Mouse (Mus musculus) frontal cortex, postnatal 10 days (tissue): ENCODE measurements at regions not wholly inside any gene's neighbourhood (a gene's known extent, or its start where the extent isn't known, plus 50 kb on each side); places are given as distances from the start of the nearest gene placed in this dataset.
A peak's percentile ranks its signal among the peaks of the same experiment; 100 is the strongest.

Experiments
- DNase-seq, 2 experiments: peaks; one replicate each; pipeline ENCODE4 v3.0.0; 2022; ENCODE audit warnings: low spot score in 2 of 2, mixed read lengths in 1 of 2

DNA sequence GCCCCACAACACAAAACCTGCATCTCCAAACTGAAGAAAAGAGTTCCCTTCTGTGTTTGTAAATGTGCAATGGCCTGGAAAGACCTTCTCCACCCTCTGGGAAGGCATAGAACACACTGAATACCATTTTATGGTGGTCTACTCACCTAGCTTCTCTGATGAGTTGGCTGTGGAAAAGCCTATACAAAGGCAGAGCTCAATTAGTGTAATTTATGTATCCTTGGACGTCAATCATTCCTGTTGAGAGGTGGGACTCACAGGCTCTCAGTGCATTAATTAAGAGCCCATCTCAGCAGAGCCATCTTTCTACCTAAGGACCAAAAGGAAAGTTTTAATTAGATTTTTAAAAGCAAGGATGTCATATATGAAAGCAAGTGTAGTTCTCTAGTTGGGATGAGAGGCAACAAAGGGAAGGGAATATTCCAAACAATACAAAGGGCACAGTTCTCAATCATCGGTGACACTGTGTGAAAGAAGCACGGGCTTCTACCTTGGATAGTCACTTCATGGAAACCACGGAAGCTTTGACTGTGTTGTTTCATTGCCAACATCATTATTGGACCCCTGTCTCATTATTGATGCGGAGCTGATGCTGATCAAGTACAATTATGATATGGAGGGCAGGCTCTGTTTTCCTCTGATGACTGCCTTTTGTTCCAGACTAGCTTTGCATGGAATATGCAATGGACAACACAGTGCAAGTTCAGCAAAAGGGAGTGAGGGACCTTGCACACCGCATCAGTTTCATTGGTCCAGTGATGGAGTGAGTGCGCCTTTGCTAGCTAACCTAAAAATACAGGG lies 392.5 kb upstream of the Tenm3 start:
- no peak for DNase-seq

DNA sequence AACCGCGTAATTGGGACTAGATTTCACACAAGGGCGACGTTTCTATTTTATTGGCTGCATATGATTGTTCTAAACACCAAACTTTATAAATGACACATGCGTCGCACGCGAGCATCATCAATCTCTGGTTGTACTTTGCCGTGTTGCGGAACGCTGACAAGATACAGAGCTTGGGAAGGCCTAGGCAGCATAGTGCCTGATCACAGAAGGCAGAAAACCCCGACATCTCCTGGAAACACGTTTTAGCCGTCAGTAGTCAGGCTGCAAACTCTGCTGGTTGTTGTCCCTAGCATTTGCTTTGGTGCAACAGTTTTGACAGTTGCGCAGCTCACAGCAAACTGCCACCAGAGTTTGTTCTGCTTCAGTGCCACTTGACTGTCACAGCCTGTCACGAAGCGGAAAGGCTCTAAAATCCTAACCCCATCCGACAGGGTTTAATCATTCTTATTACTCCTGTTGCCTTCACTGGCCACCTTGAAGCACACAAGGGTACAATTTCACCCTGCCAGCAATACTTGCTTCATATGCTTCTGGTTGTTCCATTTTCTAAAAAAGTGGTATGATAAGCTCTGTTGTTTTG lies 380.2 kb upstream of the Tenm3 start:
- no peak for DNase-seq

DNA sequence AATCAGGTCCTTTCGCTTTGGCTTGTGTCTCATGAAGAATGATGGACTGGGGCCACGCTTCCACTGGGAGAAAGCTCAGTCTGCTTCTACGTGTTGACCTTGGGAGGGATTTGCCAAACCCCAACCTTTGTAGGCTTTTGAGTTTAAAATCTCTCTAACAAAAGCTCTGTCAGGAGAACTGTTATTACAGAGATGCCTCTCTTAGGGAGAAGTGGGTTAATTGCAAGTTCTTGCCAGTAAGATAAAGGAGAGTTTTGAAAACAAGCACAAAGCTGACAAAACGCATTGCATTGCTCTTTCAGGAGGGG lies 351.5 kb upstream of the Tenm3 start:
- no peak for DNase-seq

DNA sequence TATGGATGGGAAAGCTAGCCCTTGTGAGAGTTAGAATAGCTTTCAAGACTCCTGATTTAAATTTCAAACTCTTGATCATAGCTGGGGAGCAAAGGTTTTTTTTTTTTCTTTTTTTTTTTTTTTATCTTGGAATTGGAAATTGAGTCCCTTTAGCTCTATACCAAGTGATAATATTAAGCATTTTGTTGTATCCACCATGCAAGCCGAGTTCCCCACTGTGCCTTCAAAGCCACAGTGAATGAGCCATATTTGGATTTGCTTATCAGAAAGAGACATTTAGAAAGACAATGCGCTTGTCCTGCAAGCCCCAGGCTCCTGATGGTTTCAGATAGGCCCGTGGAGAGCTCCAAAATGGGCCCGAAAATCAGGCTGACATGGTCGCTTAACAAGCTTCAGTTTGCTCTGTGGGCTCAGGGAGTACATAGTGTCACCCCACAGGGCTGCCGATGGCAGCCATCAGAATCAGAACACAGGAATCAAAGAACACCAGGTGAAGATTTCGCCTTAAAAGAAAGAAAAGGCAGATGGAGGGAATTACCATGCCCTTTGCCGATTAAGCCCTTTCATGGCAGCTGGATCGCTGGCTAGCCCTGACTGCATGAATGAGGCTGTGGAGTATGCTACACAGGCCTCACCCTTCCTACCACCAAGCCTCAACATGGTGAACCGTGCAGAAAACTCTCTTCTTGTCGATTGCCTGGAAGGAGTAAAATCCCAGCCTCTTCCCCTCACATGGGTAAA lies 351.0 kb upstream of the Tenm3 start:
- DNase-seq = no peak

DNA sequence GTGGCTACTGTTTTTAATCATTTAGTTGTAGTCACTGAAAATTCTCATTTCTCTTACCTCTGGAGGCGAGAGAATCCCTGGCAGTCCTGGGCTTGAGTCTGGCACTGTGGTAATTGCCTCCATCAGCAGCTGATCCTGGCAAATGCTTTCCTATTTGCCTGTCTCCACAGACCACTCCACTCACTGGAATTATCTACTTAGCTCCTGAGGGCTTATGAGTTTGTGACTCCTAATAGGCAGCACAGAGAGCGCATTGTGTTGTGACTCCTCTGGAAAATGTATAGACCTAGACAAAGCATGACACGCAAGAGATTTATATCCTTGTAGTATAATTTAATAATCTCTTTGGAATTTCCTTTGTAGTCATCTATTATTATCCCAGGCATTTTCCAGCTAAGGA lies 343.1 kb upstream of the Tenm3 start:
- DNase-seq = no peak

DNA sequence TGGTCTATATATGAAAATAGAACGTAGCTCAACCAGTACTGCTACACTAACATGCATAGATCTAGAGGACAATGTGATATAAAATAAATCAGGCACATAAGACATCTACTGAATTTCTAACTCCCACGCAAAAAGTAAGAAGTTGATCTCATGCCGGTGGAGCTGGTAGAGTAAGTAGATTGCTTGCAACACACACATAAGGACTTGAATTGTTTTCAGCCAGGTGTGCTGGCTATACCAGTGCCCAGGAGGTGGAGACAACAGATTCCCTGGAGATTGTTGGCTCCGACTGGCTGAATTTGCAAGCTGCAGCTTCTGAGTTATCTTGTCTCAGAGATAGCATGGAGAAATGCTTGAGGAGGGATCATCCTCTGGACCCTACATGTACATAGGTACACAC lies 331.6 kb upstream of the Tenm3 start:
- DNase-seq = no peak

DNA sequence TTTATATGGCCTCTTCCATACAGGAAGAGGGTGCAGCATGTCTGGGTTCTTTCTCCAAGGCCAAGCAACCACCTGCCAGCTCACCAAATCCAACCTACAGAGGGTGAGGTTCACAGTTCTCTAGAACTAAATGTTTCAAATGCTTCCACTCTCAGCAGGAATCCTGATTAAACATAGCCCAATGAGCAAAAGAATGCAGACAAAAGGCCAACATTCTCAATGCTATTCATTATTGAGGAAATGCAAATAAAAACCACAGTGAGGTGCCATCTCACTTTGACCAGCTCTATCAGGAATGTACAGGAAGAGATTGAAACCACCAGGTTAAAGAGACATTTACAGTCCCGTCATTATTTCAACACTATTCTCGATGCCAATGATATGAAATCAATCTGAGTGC lies 331.2 kb upstream of the Tenm3 start:
- DNase-seq = no peak

DNA sequence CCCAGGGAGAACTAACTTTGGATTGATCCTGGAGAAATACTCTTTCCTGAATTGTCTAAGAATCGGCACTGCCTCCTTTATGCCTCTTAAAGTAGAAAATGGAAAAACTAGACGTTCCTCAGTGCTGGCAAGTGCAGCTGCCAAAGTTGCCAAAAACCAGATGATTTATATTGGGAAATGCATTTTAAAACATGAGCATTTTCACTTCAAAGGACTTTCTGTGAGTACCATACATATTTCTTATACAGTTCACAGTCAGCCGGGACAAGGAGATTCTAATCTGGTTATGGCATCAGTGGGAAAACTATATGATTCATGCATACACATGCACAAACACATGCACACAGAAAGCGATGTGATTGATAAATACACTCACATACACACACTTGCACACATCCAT lies 315.6 kb upstream of the Tenm3 start:
- DNase-seq = no peak

DNA sequence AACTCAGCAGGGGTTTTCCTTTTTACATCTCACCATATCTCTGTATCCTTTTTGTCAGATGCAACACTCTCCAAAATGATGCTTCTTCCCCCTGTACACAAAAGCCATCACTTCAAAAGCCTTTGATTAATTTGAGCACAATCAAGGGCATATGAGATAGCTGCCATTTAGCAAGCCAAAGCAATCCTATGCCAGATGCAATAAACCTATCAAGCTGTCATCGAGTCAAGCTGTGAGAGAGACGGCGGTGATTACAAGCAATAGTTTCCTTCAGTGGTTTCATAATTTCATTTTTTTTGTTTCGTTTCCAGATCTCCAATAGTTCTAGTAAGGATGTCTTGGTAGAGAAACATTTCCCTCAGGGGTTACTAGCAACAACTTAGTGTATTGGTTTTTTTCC lies 314.4 kb upstream of the Tenm3 start:
- DNase-seq = no peak

DNA sequence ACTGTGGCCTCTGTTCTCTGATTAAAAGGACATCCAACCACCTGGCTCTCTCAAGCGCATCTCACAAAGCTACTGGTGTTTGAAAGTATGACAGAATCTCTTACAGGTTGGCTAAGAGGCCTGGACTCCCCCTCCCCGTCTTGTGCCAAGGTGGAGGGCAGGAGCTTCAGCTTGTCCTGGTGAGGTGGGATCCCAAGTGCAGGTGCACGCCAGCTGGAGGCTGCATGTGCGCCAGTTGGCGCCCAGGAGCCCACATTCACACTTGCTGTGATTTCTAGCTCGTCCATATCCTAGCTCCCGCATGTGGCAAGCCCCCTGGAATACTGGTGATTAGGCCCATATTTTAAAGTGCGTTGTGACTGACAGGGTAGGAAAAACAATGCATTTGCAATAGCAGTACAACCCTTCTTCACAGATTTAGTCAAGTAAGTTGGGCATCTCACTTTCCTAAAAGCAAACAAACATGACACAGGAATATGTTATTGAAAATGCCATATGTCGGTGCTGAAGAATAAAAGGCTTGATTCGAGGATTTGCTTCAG lies 292.8 kb upstream of the Tenm3 start:
- no peak for DNase-seq

DNA sequence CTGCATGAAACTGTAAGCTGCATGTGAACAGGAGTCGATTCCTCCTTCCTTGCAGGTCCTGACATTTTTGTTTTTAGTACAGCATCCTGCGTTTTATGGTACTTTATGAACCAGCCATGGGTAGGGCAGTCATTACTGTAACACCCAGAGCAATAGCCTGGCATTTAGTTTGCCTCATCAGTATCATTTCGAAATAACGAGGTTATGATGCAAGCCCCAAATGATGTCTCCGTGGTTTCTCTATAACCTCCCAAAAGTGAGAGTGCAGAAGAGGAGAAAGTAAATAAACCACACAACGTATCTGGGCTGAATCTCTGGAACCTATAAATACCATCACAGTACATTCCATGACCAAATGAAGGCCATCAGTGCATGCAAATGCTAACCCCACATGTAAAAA lies 265.3 kb upstream of the Tenm3 start:
- no peak for DNase-seq

DNA sequence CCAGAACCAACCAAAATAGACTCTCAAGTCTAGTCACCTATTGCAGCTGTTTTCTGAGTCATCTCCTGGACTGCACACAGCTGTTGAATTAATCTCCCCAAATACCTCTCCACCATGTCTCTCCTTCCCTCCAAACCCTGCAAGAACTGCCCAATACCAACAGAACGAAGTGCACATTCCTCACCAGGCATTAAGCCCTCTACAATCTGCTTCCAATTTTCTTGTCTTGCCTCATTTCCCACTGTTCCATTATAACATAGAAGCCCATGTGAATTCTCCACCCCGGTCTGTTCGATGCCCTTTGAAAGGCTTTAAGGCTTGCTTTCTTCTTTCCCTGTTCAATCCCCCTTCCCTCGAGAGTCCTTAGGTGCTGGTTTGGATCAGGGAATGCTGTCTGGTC lies 264.9 kb upstream of the Tenm3 start:
- no peak for DNase-seq

DNA sequence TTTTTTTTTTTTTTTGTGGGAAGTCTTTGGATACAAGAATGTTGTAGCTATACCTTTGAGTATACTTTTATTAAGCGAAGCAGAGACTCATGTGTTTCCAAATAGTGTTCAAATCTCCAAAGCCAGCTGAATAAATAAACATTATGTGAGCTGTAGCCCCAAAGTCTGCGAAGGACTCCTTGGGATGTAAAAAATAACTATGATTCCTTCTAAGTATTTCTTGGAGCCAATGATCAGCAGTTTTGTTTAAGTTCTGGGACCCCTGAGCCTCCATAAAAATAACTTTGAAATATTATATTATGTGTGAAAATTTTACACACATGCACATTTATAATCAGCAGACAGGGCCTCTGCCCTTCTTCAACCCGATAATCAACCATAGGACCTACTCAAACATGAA lies 262.8 kb upstream of the Tenm3 start:
- no peak for DNase-seq

DNA sequence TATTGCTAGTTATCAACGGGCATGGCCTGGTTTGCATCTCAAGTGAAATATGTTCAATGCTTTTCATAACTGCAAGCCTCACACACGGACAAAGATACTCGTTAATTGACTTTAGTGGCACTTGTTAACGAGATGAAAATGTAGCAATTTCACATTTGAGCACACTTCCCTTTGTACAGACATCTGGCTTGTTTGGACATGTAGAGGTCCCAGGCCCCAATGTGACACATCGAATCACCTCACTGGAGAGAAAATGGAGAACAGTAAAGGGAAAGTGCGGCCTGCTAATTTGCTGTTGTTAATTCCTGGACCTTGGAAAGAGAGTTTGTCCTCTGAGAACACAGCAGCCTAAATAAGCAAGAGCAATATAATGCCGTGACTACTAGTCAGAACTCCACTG lies 257.4 kb upstream of the Tenm3 start:
- no peak for DNase-seq

DNA sequence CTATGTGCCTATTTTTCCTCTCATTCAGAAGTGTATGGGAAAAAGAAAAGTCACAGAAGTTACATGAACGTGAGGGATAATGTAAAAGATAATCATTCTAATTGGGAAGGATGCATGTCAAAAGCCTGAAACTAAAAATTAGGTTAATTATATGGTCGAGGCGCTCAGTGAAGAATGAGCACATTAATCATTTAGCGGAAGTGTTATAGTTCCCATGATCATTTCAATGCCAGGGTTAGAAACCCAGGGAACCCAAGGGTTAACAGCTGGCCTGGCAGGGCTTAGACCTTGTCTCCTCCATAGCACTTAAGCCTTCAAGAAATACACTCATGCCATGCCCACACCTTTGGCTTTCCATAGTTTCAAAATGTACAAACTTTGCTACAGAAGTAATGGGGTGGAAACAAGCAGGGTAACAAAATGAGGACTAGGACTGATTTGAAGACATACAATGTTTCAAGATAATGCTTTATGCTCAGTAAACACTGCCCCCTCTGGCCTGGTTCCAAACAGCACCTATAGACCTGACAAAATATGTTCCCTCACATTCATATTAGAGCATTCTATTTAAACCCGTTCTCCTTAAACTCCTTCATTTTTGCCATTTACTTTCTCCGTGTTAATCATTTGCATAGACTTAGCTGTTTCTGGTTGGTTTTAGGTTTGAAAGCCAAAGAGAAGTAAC lies 240.6 kb upstream of the Tenm3 start:
- no peak for DNase-seq

DNA sequence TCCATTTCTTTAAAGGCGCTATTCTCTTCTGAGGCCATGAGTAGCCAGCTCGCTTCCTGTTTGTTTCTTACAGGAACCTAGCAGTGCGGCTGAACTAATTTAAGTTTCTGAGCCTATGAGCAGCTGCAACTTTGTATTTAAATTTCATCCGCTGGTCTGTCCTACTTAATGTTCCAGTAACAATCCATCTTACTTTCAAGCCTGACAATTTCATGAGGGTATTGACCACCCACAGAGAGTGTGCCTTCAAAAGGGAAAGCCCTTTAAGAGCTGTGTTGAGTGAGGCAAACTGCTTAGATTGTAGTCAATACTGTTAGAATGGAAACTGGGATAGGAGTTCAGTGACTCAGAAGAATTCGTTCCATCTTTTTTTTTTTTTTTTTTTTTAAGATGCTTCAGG lies 225.7 kb upstream of the Tenm3 start:
- DNase-seq = no peak

DNA sequence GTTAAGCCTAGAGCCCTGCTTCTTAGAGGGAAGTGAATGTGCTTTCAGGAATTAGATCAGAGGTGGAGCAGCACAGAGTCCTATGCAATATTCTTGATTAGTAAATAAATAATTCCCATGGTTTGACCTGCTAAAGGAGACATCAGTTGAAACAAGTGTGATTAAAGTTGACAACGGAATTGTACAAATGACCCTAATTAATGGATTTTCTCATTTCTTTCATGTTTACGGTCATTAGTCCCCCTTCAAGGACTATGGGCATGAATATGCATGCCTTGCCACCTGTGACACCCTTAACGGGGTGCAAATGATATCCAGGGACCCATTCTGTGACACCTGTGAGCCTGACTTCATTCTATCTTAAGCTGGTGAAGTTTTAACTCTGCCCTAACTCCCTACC lies 219.5 kb upstream of the Tenm3 start:
- DNase-seq = no peak

DNA sequence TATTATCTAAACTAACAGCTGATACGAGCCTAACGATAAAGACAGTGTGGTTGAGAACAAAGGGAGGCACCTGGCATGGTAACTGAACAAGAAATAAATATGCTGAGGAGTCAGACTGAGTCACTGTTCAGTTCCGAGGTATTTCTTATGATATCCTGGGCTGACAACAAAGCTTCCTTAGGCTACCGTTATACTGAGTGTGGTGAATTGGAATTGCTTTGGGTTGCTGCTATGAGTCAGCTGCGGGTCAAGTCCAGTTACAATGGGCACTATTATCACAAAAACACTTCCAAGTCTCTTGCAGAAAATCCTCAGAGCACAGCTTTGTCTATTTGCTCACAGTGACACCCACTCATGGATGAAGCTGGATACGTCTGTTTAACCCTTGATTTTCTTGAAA lies 199.5 kb upstream of the Tenm3 start:
- DNase-seq = no peak

DNA sequence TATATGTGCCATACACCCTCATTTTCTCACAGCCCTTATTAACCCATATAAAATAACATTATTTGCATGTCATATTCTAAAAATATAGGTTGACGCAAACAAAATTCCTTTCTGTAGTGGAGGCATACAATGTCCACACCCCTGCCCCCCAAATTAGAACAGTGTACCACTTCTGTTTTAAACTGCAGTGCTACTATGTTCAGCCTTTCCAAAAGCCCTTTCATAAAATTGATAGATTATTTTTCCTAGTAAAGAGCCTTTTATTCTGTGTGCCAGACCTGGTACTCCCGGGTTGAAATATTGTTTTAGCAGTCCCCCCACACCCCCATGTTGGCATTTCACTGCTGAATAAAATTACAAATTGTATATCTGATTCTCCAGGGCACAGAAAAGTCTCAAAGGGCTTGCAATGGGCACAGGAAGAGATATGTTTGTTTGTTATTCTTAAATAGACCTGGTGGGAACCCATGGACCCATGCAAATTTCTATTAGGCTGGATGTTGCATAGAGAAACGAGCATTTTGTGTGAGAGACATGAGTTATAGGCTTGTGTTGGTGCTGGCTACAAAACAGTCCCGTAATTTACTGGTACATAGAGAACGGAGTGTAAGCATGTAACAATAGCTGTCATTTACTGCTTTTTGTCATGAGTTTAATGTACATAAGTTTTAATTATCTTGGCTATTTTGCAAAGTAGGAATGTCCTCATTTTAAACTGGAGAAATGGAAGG lies 192.4 kb upstream of the Tenm3 start:
- DNase-seq = no peak

DNA sequence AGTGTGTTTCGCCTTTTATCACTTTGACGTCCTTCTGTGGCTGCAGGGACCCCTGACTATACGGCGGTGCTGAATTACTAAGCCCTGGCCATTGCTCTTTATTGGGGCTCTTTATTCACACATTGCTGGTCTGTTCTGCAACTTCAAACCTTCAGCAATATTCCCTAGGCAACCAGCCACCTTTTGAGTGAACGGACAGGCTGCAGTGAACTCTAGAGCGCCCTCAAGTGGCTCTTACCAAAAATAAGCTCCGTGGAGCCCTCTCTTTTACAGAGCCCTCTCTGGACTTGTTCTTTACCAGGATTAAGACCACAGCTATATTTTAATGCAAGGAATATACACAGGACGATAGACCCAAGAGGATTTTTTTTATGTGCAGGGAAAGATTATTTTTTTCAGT lies 191.8 kb upstream of the Tenm3 start:
- DNase-seq = peak in 1 of 2 experiments; percentile 6

DNA sequence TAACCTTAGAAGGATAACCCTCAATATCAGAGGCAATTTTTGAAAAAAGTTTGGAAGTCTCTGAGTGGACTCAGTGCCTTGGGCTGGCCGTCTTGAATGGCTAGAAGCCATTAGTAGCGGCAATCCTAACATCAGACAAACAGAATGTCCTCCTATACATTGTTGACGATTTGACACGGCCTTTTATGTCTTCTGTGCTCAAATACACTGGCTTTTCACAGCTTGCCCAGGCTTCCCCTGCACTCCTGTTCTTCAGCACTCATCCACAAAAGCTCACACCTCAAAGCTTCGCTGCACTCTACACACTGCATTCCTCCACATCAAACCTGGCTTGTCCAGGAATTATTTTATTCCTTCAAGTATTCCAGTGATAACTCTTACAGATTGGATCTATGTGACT lies 186.5 kb upstream of the Tenm3 start:
- no peak for DNase-seq

DNA sequence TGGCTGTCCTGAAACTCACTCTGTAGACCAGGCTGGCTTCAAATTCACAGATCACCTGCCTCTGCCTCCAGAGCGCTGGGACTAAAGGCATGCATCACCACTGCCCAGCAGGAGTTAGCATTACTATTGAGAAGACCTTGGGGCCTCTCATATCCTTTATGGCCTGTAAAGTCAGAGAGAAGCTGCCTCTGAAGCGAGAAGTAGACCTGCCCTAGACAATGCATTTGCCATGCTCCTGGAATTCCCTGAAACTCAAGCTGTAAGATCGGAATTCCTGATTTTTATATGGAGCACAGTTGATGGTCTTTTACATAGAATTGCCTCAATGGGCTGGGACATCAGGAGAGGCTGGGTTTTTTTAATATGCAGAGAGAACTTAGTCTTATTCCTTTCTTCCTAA lies 174.0 kb upstream of the Tenm3 start:
- DNase-seq = no peak
